Mouse (Mus musculus) skeletal muscle tissue, adult 2 months (tissue): Measurements from ENCODE around the gene Il1rapl2.

ENCODE experiments used
- DNase-seq: peaks from one replicate; pipeline ENCODE4 v3.0.0-alpha.2; 2012; ENCODE audit warnings: low read depth, low spot score

The Il1rapl2 gene

GRCm38 (mm10) chrX:137570321-137571195, at the start of gene Il1rapl2:
Gene Il1rapl2 (plus strand): TSS chrX:137570608.
- DNase-seq, result no peak

- no peak for DNase-seq
These were observed 22.1 kb upstream of the Il1rapl2 start for GRCm38 (mm10) chrX:137548348-137548747.

- no peak for DNase-seq
These were observed 778 bp upstream of the Il1rapl2 start for GRCm38 (mm10) chrX:137569472-137570188.

- DNase-seq, result no peak
These were observed 12.2 kb downstream of the Il1rapl2 start for GRCm38 (mm10) chrX:137582656-137583055.

GRCm38 (mm10) chrX:137620697-137621096, 50.3 kb downstream of the Il1rapl2 start:
- no peak for DNase-seq

GRCm38 (mm10) chrX:137667011-137667410, 96.6 kb downstream of the Il1rapl2 start:
- DNase-seq, result no peak

- DNase-seq, result no peak
These were observed 117.6 kb downstream of the Il1rapl2 start for GRCm38 (mm10) chrX:137687974-137688373.

- no peak for DNase-seq
These were observed 129.6 kb downstream of the Il1rapl2 start for GRCm38 (mm10) chrX:137700006-137700405.

GRCm38 (mm10) chrX:137755537-137755936, 185.1 kb downstream of the Il1rapl2 start:
- no peak for DNase-seq

GRCm38 (mm10) chrX:137805484-137806200, 235.2 kb downstream of the Il1rapl2 start:
- DNase-seq, result no peak

- no peak for DNase-seq
These were observed 236.1 kb downstream of the Il1rapl2 start for GRCm38 (mm10) chrX:137806231-137807114.

- DNase-seq, result no peak
These were observed 239.1 kb downstream of the Il1rapl2 start for GRCm38 (mm10) chrX:137809526-137809925.

- DNase-seq, result no peak
These were observed 241.7 kb downstream of the Il1rapl2 start for GRCm38 (mm10) chrX:137812151-137812550.

- DNase-seq, result no peak
These were observed 278.5 kb downstream of the Il1rapl2 start for GRCm38 (mm10) chrX:137848936-137849335.

GRCm38 (mm10) chrX:137923490-137923889, 353.1 kb downstream of the Il1rapl2 start:
- no peak for DNase-seq

GRCm38 (mm10) chrX:137926835-137927234, 356.4 kb downstream of the Il1rapl2 start:
- no peak for DNase-seq

- no peak for DNase-seq
These were observed 377.3 kb downstream of the Il1rapl2 start for GRCm38 (mm10) chrX:137947741-137948140.

- no peak for DNase-seq
These were observed 400.9 kb downstream of the Il1rapl2 start for GRCm38 (mm10) chrX:137971306-137971705.

GRCm38 (mm10) chrX:138043113-138043512, 472.7 kb downstream of the Il1rapl2 start:
- no peak for DNase-seq

- DNase-seq, result no peak
These were observed 533.5 kb downstream of the Il1rapl2 start for GRCm38 (mm10) chrX:138103954-138104353.

GRCm38 (mm10) chrX:138104668-138105067, 534.3 kb downstream of the Il1rapl2 start:
- DNase-seq, result no peak
